Mouse (Mus musculus) limb, embryonic 12.5 days (tissue): ENCODE data around the gene Kcnab1. TPM values are rescaled to one million over a fixed set of nuclear protein-coding genes. Genes with fewer than 3 reads are reported as not detected.

ENCODE experiments used
- ATAC-seq: fragments of 200-750 bp; cut with Nextera tagmentation; 2 replicates; pipeline ENCODE4 v1.8.0; 2017; ENCODE audit warnings: low read depth, moderate TSS enrichment; ENCODE audit not compliant: insufficient number of reproducible peaks, insufficient read depth, low FRiP score, low TSS enrichment
- H3K27ac ChIP-seq: fragments of 300-500 bp; sonication (generic); 2 replicates; pipeline ENCODE4 v1.5.1; 2016; ENCODE audit warnings: mild to moderate bottlenecking, moderate library complexity
- H3K27me3 ChIP-seq: fragments of 300-500 bp; sonication (generic); 2 replicates; pipeline ENCODE4 v1.6.1; 2016; ENCODE audit warnings: mild to moderate bottlenecking, moderate library complexity
- H3K36me3 ChIP-seq: fragments of 300-500 bp; sonication (generic); 2 replicates; pipeline ENCODE4 v1.6.1; 2016; ENCODE audit warnings: mild to moderate bottlenecking, moderate library complexity
- H3K4me1 ChIP-seq: fragments of 300-500 bp; sonication (generic); replicated peaks from 2 replicates; pipeline ENCODE4 v1.6.1; 2016
- H3K4me2 ChIP-seq: fragments of 300-500 bp; sonication (generic); 2 replicates; pipeline ENCODE4 v1.6.1; 2016; ENCODE audit warnings: mild to moderate bottlenecking, moderate library complexity
- H3K4me3 ChIP-seq: fragments of 300-500 bp; sonication (generic); replicated peaks from 2 replicates; pipeline ENCODE4 v1.5.1; 2016; ENCODE audit warnings: mild to moderate bottlenecking
- H3K9ac ChIP-seq: fragments of 300-500 bp; sonication (generic); replicated peaks from 2 replicates; pipeline ENCODE4 v1.6.1; 2016; ENCODE audit warnings: mild to moderate bottlenecking, moderate library complexity
- H3K9me3 ChIP-seq: fragments of 300-500 bp; sonication (generic); 2 replicates; pipeline ENCODE4 v1.6.1; 2016; ENCODE audit warnings: mild to moderate bottlenecking, moderate library complexity
- WGBS: fragments of 180-500 bp; shearing (Covaris S2); methylation state at CpG from one replicate; pipeline ENCODE4 v1.1.7; 2016; 5-methylcytosine and 5-hydroxymethylcytosine counted together
- polyA plus RNA-seq: library from polyadenylated mRNA; unstranded; fragments of >200 nt; fragmentation: Nextera tagmentation; extraction: Ambion mirVana; gene quantifications from 2 replicates; pipeline ENCODE4 v1.2.1, GENCODE M21; 2016

Gene Kcnab1
- polyA plus RNA-seq, 1 experiment from 2014 or later: 8.5 TPM

GRCm38 (mm10) chr3:65405781-65406180 lies 296.6 kb downstream of the Kcnab1 start:
- Histone ChIP-seq H3K4me3 (no peak overlapping the region), H3K4me1 (0 out of 2 replicates have a peak, but pooled peaks cover 2% of the 10 kb centered on the region), H3K9ac (no peak overlapping the region), H3K36me3 (no peaks in the 10 kb centered on the region), H3K9me3 (no peaks in the 10 kb centered on the region), H3K27me3 (no peaks in the 10 kb centered on the region), H3K27ac (no peak overlapping the region), H3K4me2 (no peak overlapping the region)
- ATAC-seq: no peak
- WGBS: 72% methylated on average over 4 of the region's 4 CpGs

- no peak overlapping the region for H3K4me2 ChIP-seq
- no peaks in the 10 kb centered on the region for H3K9me3 ChIP-seq
- 0 out of 2 replicates have a peak, but pooled peaks cover 2% of the 10 kb centered on the region for H3K4me1 ChIP-seq
- H3K4me3 ChIP-seq: no peak overlapping the region
- no peak overlapping the region for H3K27ac ChIP-seq
- H3K36me3 ChIP-seq: no peaks in the 10 kb centered on the region
- H3K9ac ChIP-seq: no peak overlapping the region
- no peaks in the 10 kb centered on the region for H3K27me3 ChIP-seq
- ATAC-seq: no peak
Observed at GRCm38 (mm10) chr3:65407891-65408290, 298.7 kb downstream of the Kcnab1 start.

- Histone ChIP-seq H3K27me3 (no peaks in the 10 kb centered on the region), H3K4me1 (no peaks in the 10 kb centered on the region; the same call in 1 of the 2 replicates), H3K4me3 (no peak overlapping the region), H3K36me3 (no peaks in the 10 kb centered on the region), H3K4me2 (no peak overlapping the region), H3K27ac (no peak overlapping the region), H3K9me3 (no peaks in the 10 kb centered on the region), H3K9ac (no peak overlapping the region)
- no peak for ATAC-seq
Observed at GRCm38 (mm10) chr3:65416571-65416970, 307.4 kb downstream of the Kcnab1 start.

- no peak for ATAC-seq
- no peaks in the 10 kb centered on the region for H3K36me3 ChIP-seq
- H3K4me2 ChIP-seq: no peak overlapping the region
- no peak overlapping the region for H3K27ac ChIP-seq
- H3K9ac ChIP-seq: no peak overlapping the region
- H3K4me3 ChIP-seq: no peak overlapping the region
- H3K27me3 ChIP-seq: no peaks in the 10 kb centered on the region
- no peaks in the 10 kb centered on the region; the same call in 1 of the 2 replicates for H3K4me1 ChIP-seq
- no peaks in the 10 kb centered on the region for H3K9me3 ChIP-seq
- WGBS: 34% methylated on average over 5 of the region's 5 CpGs
Observed at GRCm38 (mm10) chr3:65417913-65418594, 308.9 kb downstream of the Kcnab1 start.

GRCm38 (mm10) chr3:65419706-65420105 lies 310.5 kb downstream of the Kcnab1 start:
- no peak for ATAC-seq
- WGBS: 82% methylated on average over 3 of the region's 3 CpGs
- H3K4me3 ChIP-seq: no peak overlapping the region

More at GRCm38 (mm10) chr3:65419706-65420105, 310.5 kb downstream of the Kcnab1 start:
- H3K36me3 ChIP-seq: no peaks in the 10 kb centered on the region
- H3K9me3 ChIP-seq: no peaks in the 10 kb centered on the region
- H3K27ac ChIP-seq: no peak overlapping the region
- H3K9ac ChIP-seq: no peak overlapping the region
- no peaks in the 10 kb centered on the region for H3K27me3 ChIP-seq
- H3K4me2 ChIP-seq: no peak overlapping the region
- no peaks in the 10 kb centered on the region; the same call in 1 of the 2 replicates for H3K4me1 ChIP-seq
